Comparison of ENCODE assay signal across 8 mouse cellular contexts in genomic region chr17:35134801-35135590, GRCm38 (mm10). TPM values are rescaled to one million over a fixed set of nuclear protein-coding genes. Genes with fewer than 3 reads are reported as not detected.
DNase-seq lines count a peak whose midpoint lies in the region; ATAC-seq and TF ChIP-seq lines count a peak whose summit lies in the region.

Bag6 (plus strand) TSS chr17:35135178.

- peak; percentile 31; the same call in 1 of the 2 replicates for TF ChIP-seq CTCF in lung, postnatal 0 days (IDR thresholded peaks at IDR 0.05)

- TF ChIP-seq EP300 in lung, postnatal 0 days (IDR thresholded peaks at IDR 0.05): peak; percentile 89

- no peaks in the 10 kb centered on the region for H3K9me3 ChIP-seq in hindbrain, embryonic 10.5 days
- no peaks in the 10 kb centered on the region for H3K9me3 ChIP-seq in lung, postnatal 0 days (ENCODE audit: low read length)

- ATAC-seq in frontal cortex, adult (ENCODE audit: low TSS enrichment): peak; percentile 94
- ATAC-seq in lung, postnatal 0 days: peak; percentile 95

- H3K9ac ChIP-seq in lung, postnatal 0 days (replicated peaks; ENCODE audit: low read depth): peak within 1 kb of the TSS; percentile 69

- peaks cover 20% of the 10 kb centered on the region for H3K4me1 ChIP-seq in hindbrain, embryonic 10.5 days (replicated peaks)
- H3K4me1 ChIP-seq in lung, postnatal 0 days (ENCODE audit: insufficient read depth, low read depth, low read length): no peaks in the 10 kb centered on the region; the same call in none of the 2 replicates

- peak within 1 kb of the TSS; percentile 99 for H3K27ac ChIP-seq in hindbrain, embryonic 10.5 days
- peak within 1 kb of the TSS; percentile 93 for H3K27ac ChIP-seq in lung, postnatal 0 days (ENCODE audit: low read length)

- H3K36me3 ChIP-seq in hindbrain, embryonic 10.5 days: peaks cover 27% of the 10 kb centered on the region
- H3K36me3 ChIP-seq in lung, postnatal 0 days (ENCODE audit: insufficient read depth, low read length): peaks cover 13% of the 10 kb centered on the region; the same call in 1 of the 2 replicates

- H3K27me3 ChIP-seq in hindbrain, embryonic 10.5 days (ENCODE audit: insufficient read depth, poor library complexity, severe bottlenecking): no peaks in the 10 kb centered on the region
- H3K27me3 ChIP-seq in lung, postnatal 0 days (replicated peaks; ENCODE audit: insufficient read depth, low read length): no peaks in the 10 kb centered on the region

- peak within 1 kb of the TSS; percentile 83 for H3K4me2 ChIP-seq in lung, postnatal 0 days (replicated peaks; ENCODE audit: low read depth, low read length)

- DNase-seq in MEL-GATA-1-ER (ENCODE audit: extremely low read depth, low read depth): peak; percentile 67
- DNase-seq in cerebellum, adult 8-10 months: peak; percentile 98
- peak; percentile 94 for DNase-seq in hindbrain, embryonic 10.5 days (ENCODE audit: low spot score)
- DNase-seq in layer of hippocampus, adult 9-11 months: peak; percentile 94
- DNase-seq in lung, postnatal 0 days (ENCODE audit: low spot score): peak; percentile 98
- DNase-seq in ovary, postnatal 14 days (ENCODE audit: low spot score): peak; percentile 91
- DNase-seq in thymus, postnatal 14 days: peak; percentile 95

- under 1% methylated on average over 66 of the region's 66 CpGs for WGBS in hindbrain, embryonic 10.5 days
- 1% methylated on average over 66 of the region's 66 CpGs for WGBS in lung, postnatal 0 days

- peak within 1 kb of the TSS; percentile 88 for H3K4me3 ChIP-seq in hindbrain, embryonic 10.5 days
- peak within 1 kb of the TSS; percentile 76 for H3K4me3 ChIP-seq in lung, postnatal 0 days (ENCODE audit: low read depth, low read length)

RNA-seq across cellular contexts. Expression of gene Bag6, which starts in this region (rescaled TPM):
- 70.3 and 77.6 TPM in 2 replicates for polyA plus RNA-seq in hindbrain, embryonic 10.5 days (2016; fragmentation: Nextera tagmentation; extraction: Ambion mirVana)
- polyA plus RNA-seq in lung, postnatal 0 days (2015; fragmentation: Nextera tagmentation; extraction: Ambion mirVana): 34.8 and 35.8 TPM in 2 replicates

Comparison
In these comparisons a context has a peak if more than half of its experiments do, and no peak if none do; other contexts are left out.
1. Peak in every context shown above with its lines: DNase-seq, ATAC-seq, H3K4me3 ChIP-seq and H3K27ac ChIP-seq.